In genomic region chr1:181047520-181047919, GRCm38 (mm10) we compare ENCODE assay signal across 29 mouse cellular contexts. TPM values are rescaled to one million over a fixed set of nuclear protein-coding genes. Genes with fewer than 3 reads are reported as not detected.
DNase-seq lines count a peak whose midpoint lies in the region; ATAC-seq lines count a peak whose summit lies in the region.
"Had no signal": no experiment of that assay in that cellular context is flagged by ENCODE, and none has a peak within 500 bp of the region (broad histone marks: within the 10 kb centered on the region; RNA-seq: fewer than 3 reads in every experiment).

No protein-coding gene starts in this region.

- H3K4me1 ChIP-seq in heart, embryonic 12.5 days (replicated peaks) = no peaks in the 10 kb centered on the region
- H3K4me1 ChIP-seq: embryonic facial prominence, embryonic 13.5 days; embryonic facial prominence, embryonic 15.5 days; forebrain, embryonic 10.5 days; forebrain, embryonic 12.5 days had no signal

- H3K27me3 ChIP-seq in heart, embryonic 12.5 days (replicated peaks) = 0 out of 2 replicates have a peak, but pooled peaks cover 4% of the 10 kb centered on the region
- H3K27me3 ChIP-seq: embryonic facial prominence, embryonic 13.5 days; embryonic facial prominence, embryonic 15.5 days; forebrain, embryonic 12.5 days had no signal

- peak; percentile 61 for DNase-seq in heart, adult 11 months
- DNase-seq in 416B (ENCODE audit: low read depth) = peak; percentile 11
- DNase-seq in thymus, postnatal 4 days = no peak
- DNase-seq: adrenal gland, adult 2 months; adrenal gland, postnatal 10 days; adrenal gland, postnatal 25 days; cerebellum, adult 11 months; cerebellum, adult 18-20 months; cerebellum, adult 8-10 months; cerebellum, adult 9-11 months; cerebellum, postnatal 14 days; cerebellum, postnatal 36 days; embryo, embryonic 11 days had no signal

- WGBS in heart, embryonic 12.5 days = 42% methylated on average over 1 of the region's 1 CpGs

- H3K4me2 ChIP-seq in heart, embryonic 12.5 days = no peak overlapping the region
- H3K4me2 ChIP-seq: embryonic facial prominence, embryonic 13.5 days; embryonic facial prominence, embryonic 15.5 days; forebrain, embryonic 12.5 days had no signal

- H3K4me3 ChIP-seq in heart, embryonic 12.5 days = no peak overlapping the region
- H3K4me3 ChIP-seq: embryonic facial prominence, embryonic 13.5 days; embryonic facial prominence, embryonic 15.5 days; erythroblast, embryonic 14.5 days; forebrain, embryonic 10.5 days; forebrain, embryonic 12.5 days had no signal

- no peak for ATAC-seq in heart, embryonic 12.5 days (ENCODE audit: insufficient number of reproducible peaks, low FRiP score)
- ATAC-seq in megakaryocyte, adult 5-6 weeks (ENCODE audit: poor library complexity, severe bottlenecking) = peak; percentile 30; the same call in 1 of the 2 replicates
- ATAC-seq: forebrain, embryonic 14.5 days; forebrain, embryonic 16.5 days had no signal

- H3K36me3 ChIP-seq in heart, embryonic 12.5 days = no peaks in the 10 kb centered on the region
- H3K36me3 ChIP-seq: embryonic facial prominence, embryonic 13.5 days; embryonic facial prominence, embryonic 15.5 days; forebrain, embryonic 10.5 days; forebrain, embryonic 12.5 days had no signal

- no peak overlapping the region for H3K27ac ChIP-seq in heart, embryonic 12.5 days (ENCODE audit: poor library complexity, severe bottlenecking)
- H3K27ac ChIP-seq: embryonic facial prominence, embryonic 13.5 days; embryonic facial prominence, embryonic 15.5 days; forebrain, embryonic 10.5 days; forebrain, embryonic 12.5 days had no signal

- H3K9ac ChIP-seq in heart, embryonic 12.5 days = no peak overlapping the region
- H3K9ac ChIP-seq: embryonic facial prominence, embryonic 13.5 days; embryonic facial prominence, embryonic 15.5 days; forebrain, embryonic 12.5 days had no signal

- no peaks in the 10 kb centered on the region for H3K9me3 ChIP-seq in heart, embryonic 12.5 days (replicated peaks)
- H3K9me3 ChIP-seq: embryonic facial prominence, embryonic 13.5 days; embryonic facial prominence, embryonic 15.5 days; forebrain, embryonic 10.5 days; forebrain, embryonic 12.5 days had no signal

RNA-seq across cellular contexts. Expression of gene 9130409I23Rik, which starts 3.5 kb away (rescaled TPM):
- not detected in 2 replicates for polyA plus RNA-seq in heart, embryonic 12.5 days (2016; fragmentation: Nextera tagmentation; extraction: Ambion mirVana)
- not detected in 2 replicates for total RNA-seq in megakaryocyte, adult 5-6 weeks (2015)
- total RNA-seq in megakaryocyte, adult 5-6 weeks (2017) = not detected in 2 replicates
- total RNA-seq: adrenal gland, adult 2 months; adrenal gland, postnatal 25 days; adrenal gland, postnatal 4 days; common myeloid progenitor, adult 5-6 weeks; ES-E14; MEL had no signal
- polyA plus RNA-seq: adrenal gland, adult 2 months; brain, embryonic 14.5 days; C2C12; embryonic facial prominence, embryonic 11.5 days; embryonic facial prominence, embryonic 13.5 days; embryonic facial prominence, embryonic 15.5 days; erythroblast, embryonic 14.5 days; forebrain, embryonic 10.5 days; forebrain, embryonic 12.5 days; forebrain, embryonic 14.5 days; forebrain, embryonic 16.5 days had no signal

RNA-seq across cellular contexts. Expression of gene Ephx1, which starts 26.8 kb away (rescaled TPM):
- 5.0 and 5.1 TPM in 2 replicates for polyA plus RNA-seq in heart, embryonic 12.5 days (2016; fragmentation: Nextera tagmentation; extraction: Ambion mirVana)
- total RNA-seq in megakaryocyte, adult 5-6 weeks (2015) = 1.3 and 2.4 TPM in 2 replicates
- total RNA-seq in megakaryocyte, adult 5-6 weeks (2017) = 1.3 and 2.1 TPM in 2 replicates
- polyA plus RNA-seq: erythroblast, embryonic 14.5 days had no signal
